Comparison of ENCODE assay signal across 9 mouse cellular contexts in the genomic region with DNA sequence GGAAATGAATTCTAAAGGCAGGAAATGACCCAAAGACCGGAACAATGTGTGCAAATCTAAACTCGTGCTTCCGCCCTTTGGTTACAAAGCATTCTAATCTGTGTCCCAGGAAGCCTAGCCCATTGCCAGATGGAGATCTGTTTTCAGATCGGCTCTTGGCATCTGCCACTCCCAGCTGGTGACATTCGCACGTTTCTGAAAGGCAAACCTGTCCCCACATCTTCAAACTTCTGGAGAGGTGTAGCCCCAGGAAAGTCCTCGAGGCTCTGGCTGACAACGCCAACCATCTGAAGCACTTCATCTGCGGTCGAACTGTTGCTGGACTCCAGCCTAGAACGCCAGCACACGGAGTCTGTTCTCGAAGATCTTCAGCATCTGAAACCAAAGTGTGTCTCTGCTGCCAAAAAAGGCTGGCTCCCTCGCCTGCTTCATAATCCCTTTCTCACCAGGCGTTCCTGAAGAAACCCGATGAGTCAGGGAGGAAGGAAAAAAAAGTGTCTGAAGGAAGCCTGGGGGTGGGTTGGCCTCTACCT.
DNase-seq lines count a peak whose midpoint lies in the region; ATAC-seq lines count a peak whose summit lies in the region.
"Had no signal": no experiment of that assay in that cellular context is flagged by ENCODE, and none has a peak within 500 bp of the region (broad histone marks: within the 10 kb centered on the region; RNA-seq: fewer than 3 reads in every experiment).

No protein-coding gene starts in this region.

- H3K9ac ChIP-seq in forebrain, embryonic 11.5 days (ENCODE audit: low read length) = no peak overlapping the region

- H3K27ac ChIP-seq in forebrain, embryonic 10.5 days = peak overlapping the region; percentile 32; the same call in 1 of the 2 replicates
- H3K27ac ChIP-seq in forebrain, embryonic 11.5 days (ENCODE audit: low read depth, low read length) = no peak overlapping the region

- H3K4me3 ChIP-seq in forebrain, embryonic 10.5 days = no peak overlapping the region
- no peak overlapping the region for H3K4me3 ChIP-seq in forebrain, embryonic 11.5 days (ENCODE audit: low read depth, low read length)

- no peak overlapping the region for H3K4me2 ChIP-seq in forebrain, embryonic 11.5 days (ENCODE audit: low read depth, low read length, severe bottlenecking)

- DNase-seq in forebrain, embryonic 10.5 days (ENCODE audit: extremely low spot score, low spot score) = no peak
- no peak for DNase-seq in forebrain, embryonic 11.5 days (ENCODE audit: low spot score)
- peak; percentile 90 for DNase-seq in cerebellum, adult 11-12 months
- DNase-seq in frontal cortex, postnatal 25 days (ENCODE audit: low spot score in 2 of 2) = peak; percentile 45 to 58
- peak; percentile 7 for DNase-seq in induced T-regulatory cell, adult 2 months (ENCODE audit: low read depth)
- peak; percentile 64 to 94 for DNase-seq in left cerebral cortex, adult 8-10 months (ENCODE audit: low spot score in 2 of 2)
- peak; percentile 60 for DNase-seq in testis, postnatal 10 days (ENCODE audit: low spot score)

- H3K9me3 ChIP-seq in forebrain, embryonic 10.5 days = no peaks in the 10 kb centered on the region
- H3K9me3 ChIP-seq in forebrain, embryonic 11.5 days (ENCODE audit: control insufficient read depth, low read length) = no peaks in the 10 kb centered on the region

- WGBS in forebrain, embryonic 10.5 days = 53% methylated on average over 16 of the region's 16 CpGs
- WGBS in forebrain, embryonic 11.5 days = 51% methylated on average over 16 of the region's 16 CpGs

- H3K4me1 ChIP-seq in forebrain, embryonic 10.5 days = peaks cover 20% of the 10 kb centered on the region
- H3K4me1 ChIP-seq in forebrain, embryonic 11.5 days (replicated peaks; ENCODE audit: control insufficient read depth, insufficient read depth, low read length) = no peaks in the 10 kb centered on the region; the same call in 1 of the 2 replicates

- no peaks in the 10 kb centered on the region for H3K36me3 ChIP-seq in forebrain, embryonic 10.5 days (replicated peaks)
- H3K36me3 ChIP-seq in forebrain, embryonic 11.5 days (ENCODE audit: control insufficient read depth, insufficient read depth, low read length) = no peaks in the 10 kb centered on the region
- H3K36me3 ChIP-seq: G1E had no signal

- no peaks in the 10 kb centered on the region for H3K27me3 ChIP-seq in forebrain, embryonic 10.5 days (ENCODE audit: poor library complexity, severe bottlenecking)
- H3K27me3 ChIP-seq in forebrain, embryonic 11.5 days (ENCODE audit: control insufficient read depth, insufficient read depth, low read length) = no peaks in the 10 kb centered on the region; the same call in 1 of the 2 replicates

- no peak for ATAC-seq in forebrain, embryonic 11.5 days (replicated peaks; ENCODE audit: low FRiP score)
- peak; percentile 62 for ATAC-seq in megakaryocyte, adult 5-6 weeks (ENCODE audit: poor library complexity, severe bottlenecking)

Comparison
In these comparisons a context has a peak if more than half of its experiments do, and no peak if none do; other contexts are left out.
1. DNase-seq: peak in cerebellum, adult 11-12 months (single experiment), frontal cortex, postnatal 25 days (2 of 2), induced T-regulatory cell, adult 2 months (single experiment), left cerebral cortex, adult 8-10 months (2 of 2) and testis, postnatal 10 days (single experiment); none in forebrain, embryonic 10.5 days (single experiment) and forebrain, embryonic 11.5 days (single experiment).